Mouse (Mus musculus) lung, adult 2 months (tissue): ENCODE measurements around the gene Jmjd1c.

Experiments
- CTCF ChIP-seq: fragments of 200-500 bp; IDR thresholded peaks from 2 replicates; pipeline ENCODE4 v1.5.1; 2011; ENCODE audit warnings: mild to moderate bottlenecking, low read length, control low read depth; ENCODE audit not compliant: insufficient read depth
- POLR2A ChIP-seq: fragments of 200-500 bp; IDR thresholded peaks from 2 replicates; pipeline ENCODE4 v1.6.1; 2011; ENCODE audit warnings: low read depth, mild to moderate bottlenecking, control low read depth, low read length, borderline replicate concordance; ENCODE audit errors: extremely low read depth

- no peak for TF ChIP-seq CTCF
- TF ChIP-seq POLR2A: no peak
Observed at GRCm38 (mm10) chr10:67154647-67155046, 58.7 kb downstream of the Jmjd1c start.
